Mouse (Mus musculus) heart, embryonic 12.5 days (tissue): ENCODE measurements around the gene Gata2. TPM values are rescaled to one million over a fixed set of nuclear protein-coding genes. Genes with fewer than 3 reads are reported as not detected.

ENCODE experiments used
- ATAC-seq: fragments of 200-750 bp; cut with Nextera tagmentation; 2 replicates; pipeline ENCODE4 v1.8.0; 2017; ENCODE audit warnings: moderate TSS enrichment, moderate library complexity; ENCODE audit not compliant: insufficient number of reproducible peaks, low FRiP score
- H3K27ac ChIP-seq: fragments of 300-500 bp; sonication (generic); 2 replicates; pipeline ENCODE4 v1.5.1; 2016; ENCODE audit warnings: mild to moderate bottlenecking, moderate library complexity; ENCODE audit not compliant: poor library complexity, severe bottlenecking
- H3K27me3 ChIP-seq: fragments of 300-500 bp; sonication (generic); replicated peaks from 2 replicates; pipeline ENCODE4 v1.6.1; 2016; ENCODE audit warnings: mild to moderate bottlenecking, moderate library complexity
- H3K36me3 ChIP-seq: fragments of 300-500 bp; sonication (generic); 2 replicates; pipeline ENCODE4 v1.6.1; 2016; ENCODE audit warnings: mild to moderate bottlenecking, moderate library complexity
- H3K4me1 ChIP-seq: fragments of 300-500 bp; sonication (generic); replicated peaks from 2 replicates; pipeline ENCODE4 v1.6.1; 2016; ENCODE audit warnings: mild to moderate bottlenecking
- H3K4me2 ChIP-seq: fragments of 300-500 bp; sonication (generic); 2 replicates; pipeline ENCODE4 v1.6.1; 2016; ENCODE audit warnings: mild to moderate bottlenecking, moderate library complexity
- H3K4me3 ChIP-seq: fragments of 300-500 bp; sonication (generic); 2 replicates; pipeline ENCODE4 v1.5.1; 2016; ENCODE audit warnings: mild to moderate bottlenecking
- H3K9ac ChIP-seq: fragments of 300-500 bp; sonication (generic); 2 replicates; pipeline ENCODE4 v1.6.1; 2016; ENCODE audit warnings: mild to moderate bottlenecking, moderate library complexity
- H3K9me3 ChIP-seq: fragments of 300-500 bp; sonication (generic); replicated peaks from 2 replicates; pipeline ENCODE4 v1.6.1; 2016; ENCODE audit warnings: mild to moderate bottlenecking, moderate library complexity
- WGBS: fragments of 180-500 bp; shearing (Covaris S2); methylation state at CpG from one replicate; pipeline ENCODE4 v1.1.7; 2016; 5-methylcytosine and 5-hydroxymethylcytosine counted together
- polyA plus RNA-seq: library from polyadenylated mRNA; unstranded; fragments of >200 nt; fragmentation: Nextera tagmentation; extraction: Ambion mirVana; gene quantifications from 2 replicates; pipeline ENCODE4 v1.2.1, GENCODE M21; 2016

The Gata2 gene
- polyA plus RNA-seq, 1 experiment from 2014 or later, result 20.8 TPM

DNA sequence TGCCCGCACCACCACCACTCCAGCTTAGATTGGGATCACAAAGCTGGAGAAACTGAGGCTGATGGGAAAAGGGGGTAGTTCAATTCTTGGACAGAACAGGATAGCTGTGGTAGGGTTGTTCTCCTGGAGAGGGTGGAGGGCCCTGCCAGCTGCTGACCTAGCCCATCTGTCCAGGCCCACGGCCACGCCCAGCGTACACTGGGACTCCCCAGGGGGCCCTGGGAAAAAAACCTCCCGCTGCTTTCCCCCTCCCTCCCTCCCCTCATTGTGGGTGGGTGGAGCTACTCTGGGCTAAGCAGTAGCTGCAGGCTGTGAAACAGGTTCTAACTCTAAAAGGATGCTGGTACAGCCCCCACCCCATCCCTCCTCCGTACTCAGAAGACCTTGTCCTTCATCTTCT is 22.1 kb downstream of the Gata2 start:
- no peak overlapping the region for H3K4me2 ChIP-seq

DNA sequence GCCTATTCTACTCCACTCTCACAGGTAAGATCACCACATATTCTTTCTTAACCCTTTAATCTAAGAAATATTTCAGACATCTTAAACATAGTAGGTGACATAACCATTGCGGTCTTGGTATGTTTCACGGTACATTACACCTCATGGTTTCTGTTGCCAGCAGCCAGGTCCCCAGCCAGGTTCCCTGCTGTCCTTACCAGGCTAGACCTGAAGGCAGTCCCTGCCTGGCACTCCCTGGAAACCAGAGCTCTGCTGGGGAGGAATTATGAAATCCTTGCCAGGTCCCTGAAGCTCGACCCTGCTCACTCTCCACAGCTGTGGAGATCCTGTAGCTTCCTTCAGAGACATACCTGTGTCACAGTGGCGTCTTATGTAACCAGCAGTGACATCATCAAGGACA is 22.5 kb downstream of the Gata2 start:
- no peak overlapping the region for H3K9ac ChIP-seq
- WGBS, result 70% methylated on average over 4 of the region's 4 CpGs
- H3K27ac ChIP-seq, result no peak overlapping the region
- peaks cover 15% of the 10 kb centered on the region for H3K27me3 ChIP-seq
- H3K4me2 ChIP-seq, result no peak overlapping the region
- H3K4me3 ChIP-seq, result no peak overlapping the region
- H3K4me1 ChIP-seq, result no peaks in the 10 kb centered on the region
- no peaks in the 10 kb centered on the region for H3K36me3 ChIP-seq
- H3K9me3 ChIP-seq, result 0 out of 2 replicates have a peak, but pooled peaks cover 3% of the 10 kb centered on the region
- no peak for ATAC-seq

More for the DNA sequence above, 22.1 kb downstream of the Gata2 start:
- no peak for ATAC-seq
- H3K27ac ChIP-seq, result no peak overlapping the region
- H3K9me3 ChIP-seq, result 0 out of 2 replicates have a peak, but pooled peaks cover 3% of the 10 kb centered on the region
- no peaks in the 10 kb centered on the region for H3K36me3 ChIP-seq
- no peak overlapping the region for H3K4me3 ChIP-seq
- H3K9ac ChIP-seq, result no peak overlapping the region
- WGBS, result 56% methylated on average over 6 of the region's 6 CpGs
- H3K27me3 ChIP-seq, result peaks cover 11% of the 10 kb centered on the region
- no peaks in the 10 kb centered on the region for H3K4me1 ChIP-seq

DNA sequence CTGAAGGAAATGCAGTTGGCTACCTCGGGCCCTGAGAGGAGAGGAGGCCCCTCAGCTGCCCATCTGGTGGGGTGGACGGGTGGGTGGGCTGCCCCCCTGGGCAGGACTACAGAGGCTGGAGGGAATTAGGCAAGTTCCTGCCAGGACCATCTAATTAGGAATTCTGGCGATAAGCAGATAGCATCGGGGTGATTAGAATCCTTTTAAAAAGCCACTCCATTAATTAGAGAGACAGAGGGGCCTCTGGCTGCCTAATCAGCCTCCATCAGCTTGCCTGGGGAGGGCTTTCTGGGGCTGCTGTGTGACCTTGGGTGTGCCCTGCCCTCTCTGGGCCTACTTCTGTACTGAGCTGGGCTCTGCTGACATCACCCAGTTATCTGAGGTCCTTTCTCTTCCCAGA is 25.4 kb downstream of the Gata2 start:
- Histone ChIP-seq H3K9me3 (0 out of 2 replicates have a peak, but pooled peaks cover 3% of the 10 kb centered on the region), H3K4me2 (no peak overlapping the region), H3K27ac (no peak overlapping the region), H3K27me3 (peaks cover 23% of the 10 kb centered on the region), H3K9ac (no peak overlapping the region), H3K36me3 (no peaks in the 10 kb centered on the region), H3K4me3 (no peak overlapping the region), H3K4me1 (no peaks in the 10 kb centered on the region)
- ATAC-seq, result no peak
- 21% methylated on average over 4 of the region's 4 CpGs for WGBS

DNA sequence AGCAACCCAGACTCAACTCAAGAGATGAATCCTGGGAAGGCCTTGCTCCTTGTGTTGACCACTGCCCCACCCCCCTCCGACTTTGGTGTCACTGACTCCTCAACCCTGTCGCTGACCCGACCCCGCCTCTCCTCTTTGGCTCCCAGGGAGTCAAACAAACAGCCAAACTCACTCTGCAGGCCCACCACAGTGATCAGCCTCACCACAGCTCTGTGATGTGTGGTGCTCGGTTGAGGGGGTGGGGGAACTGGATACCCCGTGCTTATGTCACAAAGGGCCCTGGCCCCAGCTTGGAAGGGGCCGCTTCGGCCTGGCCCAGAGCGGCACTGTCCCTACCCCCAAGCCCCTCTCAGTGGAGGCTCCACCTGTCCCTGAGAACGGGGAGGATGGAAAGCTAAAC is 28.3 kb downstream of the Gata2 start, which contains the start of gene Dnajb8:
Gene Dnajb8 (plus strand): TSS at position 301 of the 400 bp plus-strand sequence.
- Histone ChIP-seq H3K4me1 (no peaks in the 10 kb centered on the region), H3K4me2 (no peak within 1 kb of the TSS), H3K36me3 (no peaks in the 10 kb centered on the region), H3K9ac (no peak within 1 kb of the TSS), H3K9me3 (0 out of 2 replicates have a peak, but pooled peaks cover 3% of the 10 kb centered on the region), H3K4me3 (no peak within 1 kb of the TSS), H3K27me3 (peaks cover 43% of the 10 kb centered on the region), H3K27ac (no peak within 1 kb of the TSS)
- WGBS, result 45% methylated on average over 10 of the region's 10 CpGs
- ATAC-seq, result no peak

DNA sequence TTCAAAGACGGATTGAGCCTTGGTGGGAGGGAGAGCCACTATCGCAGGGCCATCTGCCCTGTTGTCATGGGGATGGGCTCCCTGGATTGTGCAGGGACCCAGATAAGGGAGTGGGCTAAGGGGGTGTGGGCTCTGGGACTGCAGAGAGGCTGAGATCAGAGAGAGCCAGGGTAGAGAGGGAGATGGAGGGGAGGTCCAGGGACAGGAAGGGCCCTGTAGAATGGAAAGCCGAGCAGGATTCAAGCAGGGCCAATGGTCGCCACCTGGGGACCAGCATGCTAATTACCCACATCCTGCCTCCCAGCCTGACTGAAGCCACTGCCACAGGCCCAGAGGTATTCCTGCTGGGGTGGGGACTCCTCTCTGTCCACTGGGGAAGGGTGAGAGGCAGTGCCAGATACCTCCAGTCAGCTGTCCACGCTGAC is 32.9 kb downstream of the Gata2 start:
- whole genome bisulfite sequencing, result 18% methylated on average over 5 of the region's 5 CpGs
- no peak for ATAC-seq
- Histone ChIP-seq H3K9me3 (no peaks in the 10 kb centered on the region), H3K4me1 (no peaks in the 10 kb centered on the region), H3K36me3 (no peaks in the 10 kb centered on the region), H3K27ac (no peak overlapping the region), H3K9ac (no peak overlapping the region), H3K4me3 (no peak overlapping the region), H3K27me3 (peaks cover 54% of the 10 kb centered on the region), H3K4me2 (no peak overlapping the region)

DNA sequence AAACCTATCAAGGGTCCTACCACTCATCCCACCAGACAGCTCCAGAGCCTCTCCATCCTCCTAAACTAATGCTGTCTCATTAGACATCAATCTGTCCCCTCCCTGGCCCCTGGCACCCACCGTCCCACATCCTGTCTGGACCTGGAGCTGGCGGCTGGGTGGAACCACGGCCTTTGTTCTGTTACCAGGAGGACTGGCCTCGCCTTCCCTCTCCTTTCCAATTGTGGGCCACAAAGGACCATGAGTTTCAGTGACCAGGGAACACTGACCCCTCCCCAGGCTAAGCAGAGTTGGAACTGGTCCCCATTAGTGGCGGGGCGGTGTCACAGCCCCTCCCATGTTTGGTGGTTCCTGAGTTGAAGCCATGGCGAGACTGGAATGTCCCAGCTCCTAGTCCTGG is 33.8 kb downstream of the Gata2 start:
- H3K27ac ChIP-seq, result no peak overlapping the region
- H3K9me3 ChIP-seq, result no peaks in the 10 kb centered on the region
- H3K9ac ChIP-seq, result no peak overlapping the region
- no peak overlapping the region for H3K4me3 ChIP-seq
- H3K36me3 ChIP-seq, result no peaks in the 10 kb centered on the region
- no peaks in the 10 kb centered on the region for H3K4me1 ChIP-seq
- peaks cover 60% of the 10 kb centered on the region for H3K27me3 ChIP-seq
- ATAC-seq, result no peak
- no peak overlapping the region for H3K4me2 ChIP-seq
- WGBS, result 64% methylated on average over 7 of the region's 7 CpGs

DNA sequence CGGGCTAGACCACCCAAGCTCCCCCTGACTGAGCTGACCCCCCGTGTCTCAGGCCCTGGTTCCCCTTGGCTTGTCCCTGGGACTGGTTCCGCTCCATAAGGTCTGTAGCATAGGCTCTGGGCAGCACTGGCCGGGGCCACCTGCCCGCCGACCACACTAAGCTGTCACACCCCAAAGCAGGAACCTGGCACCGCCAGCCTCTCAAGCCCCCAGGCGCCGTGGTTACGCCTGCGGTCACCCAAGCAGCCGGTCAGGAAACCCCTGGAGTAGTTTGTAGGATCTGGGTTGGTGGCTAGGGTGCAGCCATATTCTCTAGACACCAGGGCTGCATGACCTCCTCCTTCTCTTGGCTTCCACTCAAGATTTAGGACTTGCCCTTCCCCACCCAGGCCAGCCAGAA is 35.5 kb downstream of the Gata2 start:
- WGBS, result 80% methylated on average over 12 of the region's 12 CpGs
- H3K4me1 ChIP-seq, result no peaks in the 10 kb centered on the region
- no peak for ATAC-seq
- no peaks in the 10 kb centered on the region for H3K36me3 ChIP-seq
- no peak overlapping the region for H3K4me3 ChIP-seq
- H3K27me3 ChIP-seq, result peaks cover 74% of the 10 kb centered on the region
- H3K27ac ChIP-seq, result no peak overlapping the region
- H3K9me3 ChIP-seq, result no peaks in the 10 kb centered on the region
- no peak overlapping the region for H3K9ac ChIP-seq
- no peak overlapping the region for H3K4me2 ChIP-seq

DNA sequence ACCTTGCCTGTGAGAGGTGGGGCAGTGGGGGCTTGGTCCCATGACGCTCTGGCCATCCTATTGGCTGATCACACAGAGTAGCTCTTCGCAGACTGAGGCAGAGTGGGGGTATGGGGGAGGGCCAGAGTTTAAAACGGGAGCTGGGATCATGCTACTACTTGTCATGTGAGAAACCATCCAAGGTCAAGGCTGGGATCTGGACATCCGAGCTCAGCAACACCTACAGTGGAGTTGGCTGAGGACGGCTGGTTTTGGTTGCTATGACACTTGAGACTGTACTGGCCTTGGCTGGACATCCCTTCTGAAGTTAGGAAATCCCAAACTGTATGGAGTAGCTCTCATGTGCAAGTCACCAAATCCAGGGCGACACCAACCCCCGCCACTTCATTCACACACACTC is 38.1 kb downstream of the Gata2 start:
- Histone ChIP-seq H3K27me3 (peaks cover 75% of the 10 kb centered on the region), H3K9ac (no peak overlapping the region), H3K4me3 (no peak overlapping the region), H3K9me3 (no peaks in the 10 kb centered on the region), H3K4me1 (peaks cover 12% of the 10 kb centered on the region), H3K4me2 (no peak overlapping the region), H3K36me3 (no peaks in the 10 kb centered on the region), H3K27ac (no peak overlapping the region)
- ATAC-seq, result no peak
- WGBS, result 72% methylated on average over 7 of the region's 7 CpGs

DNA sequence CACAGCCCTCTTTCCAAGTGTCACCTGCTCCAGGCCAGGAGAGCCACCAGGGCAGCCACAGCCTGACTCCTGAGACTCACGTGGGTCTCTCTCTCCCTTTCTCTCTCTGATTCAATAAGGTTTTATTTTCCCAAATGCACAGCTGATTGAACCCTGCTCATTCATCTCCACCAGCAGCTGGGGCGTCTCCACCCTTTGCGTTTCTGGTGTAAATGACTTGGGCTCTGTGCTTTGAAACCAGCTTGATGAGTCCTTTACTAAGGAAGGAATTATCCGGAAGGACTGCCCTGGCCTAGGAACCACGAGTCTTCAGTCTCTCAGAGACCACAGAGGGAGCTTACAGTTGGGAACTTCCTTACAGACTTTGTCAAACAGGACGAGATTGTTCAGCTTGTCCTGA is 38.5 kb downstream of the Gata2 start:
- H3K4me2 ChIP-seq, result no peak overlapping the region
- H3K4me3 ChIP-seq, result no peak overlapping the region
- 66% methylated on average over 6 of the region's 6 CpGs for WGBS

DNA sequence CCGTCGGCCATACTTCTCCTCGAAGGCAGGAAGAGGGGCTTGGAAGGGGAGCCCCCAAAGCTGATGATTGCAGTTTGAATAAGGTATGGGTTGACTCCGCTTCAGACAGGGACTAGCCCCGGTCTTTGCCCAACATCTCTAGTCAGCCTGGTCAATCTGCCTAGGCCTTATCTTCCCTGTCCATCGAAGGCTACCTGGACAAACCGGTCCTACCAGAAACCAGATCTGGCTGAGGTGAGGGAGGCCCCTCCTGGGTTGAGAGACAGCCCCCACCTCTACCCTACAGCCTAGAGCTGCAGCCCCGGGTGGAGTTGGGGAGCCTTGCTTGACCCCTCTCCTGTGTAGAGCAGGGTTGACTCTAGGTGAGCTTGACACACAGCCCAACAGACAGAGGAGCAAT is 40.3 kb downstream of the Gata2 start:
- 69% methylated on average over 8 of the region's 8 CpGs for WGBS
- no peak for ATAC-seq
- Histone ChIP-seq H3K4me2 (no peak overlapping the region), H3K4me1 (peaks cover 16% of the 10 kb centered on the region), H3K9ac (no peak overlapping the region), H3K36me3 (no peaks in the 10 kb centered on the region), H3K27me3 (peaks cover 80% of the 10 kb centered on the region), H3K27ac (no peak overlapping the region), H3K4me3 (no peak overlapping the region), H3K9me3 (no peaks in the 10 kb centered on the region)

More for the DNA sequence above, 38.5 kb downstream of the Gata2 start:
- Histone ChIP-seq H3K27ac (no peak overlapping the region), H3K9me3 (no peaks in the 10 kb centered on the region), H3K27me3 (peaks cover 74% of the 10 kb centered on the region), H3K4me1 (peaks cover 16% of the 10 kb centered on the region), H3K9ac (no peak overlapping the region), H3K36me3 (no peaks in the 10 kb centered on the region)
- ATAC-seq, result no peak

DNA sequence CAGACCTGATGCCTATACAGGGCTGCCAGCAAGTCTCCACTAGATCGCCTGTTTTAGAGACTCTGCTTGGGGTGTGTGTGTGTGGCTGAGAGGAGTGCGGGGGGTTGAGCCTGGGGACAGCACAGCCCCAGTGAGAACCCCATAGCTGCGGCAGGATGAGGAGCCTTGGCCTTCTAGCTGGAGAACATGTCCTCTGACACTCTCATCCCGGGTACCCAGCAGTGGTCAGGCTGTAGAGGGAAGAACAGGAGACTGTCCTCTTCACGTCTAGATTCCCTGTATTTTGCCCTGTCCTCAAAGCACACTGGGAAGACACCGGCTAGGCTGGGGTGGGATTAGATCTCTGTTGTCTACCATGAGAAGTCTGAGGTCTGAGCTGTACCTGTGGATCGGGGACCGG is 41.8 kb downstream of the Gata2 start:
- peak overlapping the region; percentile 62 for H3K4me2 ChIP-seq
- H3K27me3 ChIP-seq, result peaks cover 84% of the 10 kb centered on the region
- no peaks in the 10 kb centered on the region for H3K9me3 ChIP-seq
- WGBS, result 29% methylated on average over 8 of the region's 8 CpGs
- H3K9ac ChIP-seq, result no peak overlapping the region
- H3K4me3 ChIP-seq, result no peak overlapping the region
- no peak overlapping the region for H3K27ac ChIP-seq
- H3K4me1 ChIP-seq, result peaks cover 16% of the 10 kb centered on the region
- no peaks in the 10 kb centered on the region for H3K36me3 ChIP-seq
- no peak for ATAC-seq

DNA sequence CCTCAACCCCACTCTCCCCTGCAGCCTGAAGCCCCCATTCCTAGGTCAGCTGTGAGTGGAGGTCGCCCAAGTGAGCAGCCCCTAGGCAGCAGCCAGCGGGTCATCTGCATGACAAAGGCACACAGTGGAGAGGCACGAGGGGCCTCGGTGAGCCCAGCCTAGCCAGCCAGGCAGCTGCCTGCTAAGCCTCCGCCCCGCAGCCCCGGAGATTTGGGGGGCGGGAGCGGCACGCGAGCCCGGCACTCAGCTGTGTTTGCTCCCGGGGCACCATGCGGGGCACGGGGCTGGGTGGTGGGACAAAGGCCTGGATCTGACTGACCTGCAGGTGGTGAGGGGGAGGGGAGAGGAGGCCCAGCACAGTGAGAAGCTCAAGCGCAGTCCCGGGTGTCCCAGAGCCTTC is 42.3 kb downstream of the Gata2 start:
- H3K9ac ChIP-seq, result peak overlapping the region; percentile 44

More for the DNA sequence above, 42.3 kb downstream of the Gata2 start:
- Histone ChIP-seq H3K36me3 (no peaks in the 10 kb centered on the region), H3K27ac (no peak overlapping the region), H3K27me3 (peaks cover 88% of the 10 kb centered on the region), H3K4me3 (peak overlapping the region; percentile 24; the same call in 1 of the 2 replicates), H3K4me2 (peak overlapping the region; percentile 62), H3K4me1 (peaks cover 16% of the 10 kb centered on the region), H3K9me3 (no peaks in the 10 kb centered on the region)
- WGBS, result 3% methylated on average over 17 of the region's 17 CpGs
- ATAC-seq, result no peak
